Mouse (Mus musculus) intestine, embryonic 16.5 days (tissue): ENCODE data around the gene Dcakd. TPM values are rescaled to one million over a fixed set of nuclear protein-coding genes. Genes with fewer than 3 reads are reported as not detected.
A peak's percentile ranks its signal among the peaks of the same experiment; 100 is the strongest.

Experiments used
- ATAC-seq: fragments of 200-750 bp; cut with Nextera tagmentation; 2 replicates; pipeline ENCODE4 v1.8.0; 2017; ENCODE audit warnings: moderate TSS enrichment, moderate library complexity
- H3K27ac ChIP-seq: fragments of 300-500 bp; sonication (generic); 2 replicates; pipeline ENCODE4 v1.5.1; 2014; ENCODE audit warnings: mild to moderate bottlenecking, low read length
- H3K27me3 ChIP-seq: fragments of 300-500 bp; sonication (generic); replicated peaks from 2 replicates; pipeline ENCODE4 v1.6.1; 2014; ENCODE audit warnings: low read length, control low read depth, mixed read lengths; ENCODE audit not compliant: control insufficient read depth, insufficient read depth
- H3K36me3 ChIP-seq: fragments of 300-500 bp; sonication (generic); 2 replicates; pipeline ENCODE4 v1.6.1; 2014; ENCODE audit warnings: low read length, control low read depth; ENCODE audit not compliant: control insufficient read depth, insufficient read depth
- H3K4me1 ChIP-seq: fragments of 300-500 bp; sonication (generic); 2 replicates; pipeline ENCODE4 v1.6.1; 2014; ENCODE audit warnings: low read length, control low read depth, mixed read lengths; ENCODE audit not compliant: control insufficient read depth, insufficient read depth
- H3K4me2 ChIP-seq: fragments of 300-500 bp; sonication (generic); 2 replicates; pipeline ENCODE4 v1.6.1; 2014; ENCODE audit warnings: low read depth, low read length, control low read depth
- H3K4me3 ChIP-seq: fragments of 300-500 bp; sonication (generic); 2 replicates; pipeline ENCODE4 v1.5.1; 2014; ENCODE audit warnings: mild to moderate bottlenecking, low read length
- H3K9ac ChIP-seq: fragments of 300-500 bp; sonication (generic); 2 replicates; pipeline ENCODE4 v1.6.1; 2014; ENCODE audit warnings: low read depth, low read length
- H3K9me3 ChIP-seq: fragments of 300-500 bp; sonication (generic); 2 replicates; pipeline ENCODE4 v1.6.1; 2016; ENCODE audit warnings: low read length, control low read depth; ENCODE audit not compliant: control insufficient read depth
- WGBS: fragments of 180-500 bp; shearing (Covaris S2); extraction: QIAGEN DNeasy Blood & Tissue Kit; methylation state at CpG from one replicate; pipeline ENCODE4 v1.1.7; 2014; 5-methylcytosine and 5-hydroxymethylcytosine counted together
- polyA plus RNA-seq: library from polyadenylated mRNA; unstranded; fragments of >200 nt; fragmentation: Nextera tagmentation; extraction: Ambion mirVana; gene quantifications from 2 replicates; pipeline ENCODE4 v1.2.1, GENCODE M21; 2015

The Dcakd gene
- polyA plus RNA-seq, 1 experiment from 2014 or later: 92.7 TPM

GRCm38 (mm10) chr11:103011206-103011497 lies 17.0 kb downstream of the Dcakd start:
- no peaks in the 10 kb centered on the region for H3K36me3 ChIP-seq
- WGBS: 77% methylated on average over 2 of the region's 2 CpGs
- no peak overlapping the region for H3K9ac ChIP-seq
- no peak overlapping the region for H3K4me2 ChIP-seq
- H3K9me3 ChIP-seq: no peaks in the 10 kb centered on the region
- H3K4me3 ChIP-seq: no peak overlapping the region
- H3K27ac ChIP-seq: no peak overlapping the region
- H3K4me1 ChIP-seq: peaks cover 36% of the 10 kb centered on the region
- ATAC-seq: no peak
- H3K27me3 ChIP-seq: no peaks in the 10 kb centered on the region

- peak; percentile 29; the same call in 1 of the 2 replicates for ATAC-seq
- no peak overlapping the region for H3K9ac ChIP-seq
- WGBS: 69% methylated on average over 13 of the region's 13 CpGs
Measured at GRCm38 (mm10) chr11:103010454-103011205, 17.5 kb downstream of the Dcakd start.

GRCm38 (mm10) chr11:103009208-103009607 lies 18.9 kb downstream of the Dcakd start:
- Histone ChIP-seq H3K4me1 (peaks cover 37% of the 10 kb centered on the region), H3K4me2 (no peak overlapping the region), H3K36me3 (no peaks in the 10 kb centered on the region), H3K9ac (no peak overlapping the region), H3K27ac (no peak overlapping the region), H3K4me3 (no peak overlapping the region), H3K9me3 (no peaks in the 10 kb centered on the region), H3K27me3 (no peaks in the 10 kb centered on the region)
- WGBS: 84% methylated on average over 8 of the region's 8 CpGs
- no peak for ATAC-seq

More at GRCm38 (mm10) chr11:103010454-103011205, 17.5 kb downstream of the Dcakd start:
- no peaks in the 10 kb centered on the region for H3K9me3 ChIP-seq
- H3K27ac ChIP-seq: peak overlapping the region; percentile 14; the same call in 1 of the 2 replicates
- no peak overlapping the region for H3K4me3 ChIP-seq
- H3K4me2 ChIP-seq: no peak overlapping the region
- no peaks in the 10 kb centered on the region for H3K27me3 ChIP-seq
- peaks cover 34% of the 10 kb centered on the region for H3K4me1 ChIP-seq
- no peaks in the 10 kb centered on the region for H3K36me3 ChIP-seq

GRCm38 (mm10) chr11:103008558-103008957 lies 19.6 kb downstream of the Dcakd start:
- Histone ChIP-seq H3K4me3 (no peak overlapping the region), H3K4me1 (peaks cover 38% of the 10 kb centered on the region), H3K36me3 (no peaks in the 10 kb centered on the region), H3K27me3 (no peaks in the 10 kb centered on the region), H3K27ac (no peak overlapping the region), H3K4me2 (no peak overlapping the region), H3K9ac (no peak overlapping the region), H3K9me3 (no peaks in the 10 kb centered on the region)
- ATAC-seq: no peak
- 73% methylated on average over 7 of the region's 7 CpGs for WGBS

- Histone ChIP-seq H3K9ac (no peak overlapping the region), H3K36me3 (no peaks in the 10 kb centered on the region), H3K4me3 (no peak overlapping the region), H3K4me2 (no peak overlapping the region), H3K9me3 (no peaks in the 10 kb centered on the region), H3K4me1 (peaks cover 47% of the 10 kb centered on the region), H3K27ac (no peak overlapping the region), H3K27me3 (no peaks in the 10 kb centered on the region)
- no peak for ATAC-seq
- WGBS: 76% methylated on average over 6 of the region's 6 CpGs
Measured at GRCm38 (mm10) chr11:103007001-103007340, 21.2 kb downstream of the Dcakd start.

GRCm38 (mm10) chr11:103006286-103007000 lies 21.7 kb downstream of the Dcakd start:
- WGBS: 70% methylated on average over 7 of the region's 7 CpGs
- no peak for ATAC-seq

GRCm38 (mm10) chr11:103005254-103005981 lies 22.7 kb downstream of the Dcakd start:
- H3K9ac ChIP-seq: no peak overlapping the region
- no peaks in the 10 kb centered on the region for H3K27me3 ChIP-seq
- peaks cover 36% of the 10 kb centered on the region for H3K4me1 ChIP-seq
- no peaks in the 10 kb centered on the region for H3K36me3 ChIP-seq
- no peak overlapping the region for H3K4me3 ChIP-seq
- H3K9me3 ChIP-seq: no peaks in the 10 kb centered on the region
- 75% methylated on average over 11 of the region's 11 CpGs for WGBS
- ATAC-seq: no peak
- no peak overlapping the region for H3K27ac ChIP-seq
- no peak overlapping the region for H3K4me2 ChIP-seq

More at GRCm38 (mm10) chr11:103006286-103007000, 21.7 kb downstream of the Dcakd start:
- Histone ChIP-seq H3K27ac (peak overlapping the region; percentile 26), H3K4me1 (peaks cover 46% of the 10 kb centered on the region), H3K36me3 (no peaks in the 10 kb centered on the region), H3K9ac (no peak overlapping the region), H3K27me3 (no peaks in the 10 kb centered on the region), H3K4me3 (no peak overlapping the region), H3K4me2 (no peak overlapping the region), H3K9me3 (no peaks in the 10 kb centered on the region)

- Histone ChIP-seq H3K4me3 (no peak overlapping the region), H3K4me1 (peaks cover 33% of the 10 kb centered on the region), H3K4me2 (no peak overlapping the region), H3K27ac (no peak overlapping the region), H3K9me3 (no peaks in the 10 kb centered on the region), H3K27me3 (no peaks in the 10 kb centered on the region), H3K9ac (no peak overlapping the region), H3K36me3 (no peaks in the 10 kb centered on the region)
- no peak for ATAC-seq
- 90% methylated on average over 1 of the region's 1 CpGs for WGBS
Measured at GRCm38 (mm10) chr11:103004852-103005251, 23.3 kb downstream of the Dcakd start.

GRCm38 (mm10) chr11:103003210-103003609 lies 24.9 kb downstream of the Dcakd start:
- Histone ChIP-seq H3K9me3 (no peaks in the 10 kb centered on the region), H3K27ac (peak overlapping the region; percentile 77), H3K9ac (no peak overlapping the region), H3K27me3 (no peaks in the 10 kb centered on the region), H3K4me1 (peaks cover 39% of the 10 kb centered on the region), H3K36me3 (no peaks in the 10 kb centered on the region; the same call in 1 of the 2 replicates), H3K4me3 (no peak overlapping the region), H3K4me2 (no peak overlapping the region)
- ATAC-seq: peak; percentile 87
- 17% methylated on average over 5 of the region's 5 CpGs for WGBS
